Mouse (Mus musculus) heart, adult 2 months (tissue): ENCODE data around the gene Chchd3.

ENCODE experiments used
- CTCF ChIP-seq: fragments of 200-600 bp; IDR thresholded peaks from 2 replicates; pipeline ENCODE4 v1.8.1; 2022; ENCODE audit warnings: antibody characterized with exemption, mild to moderate bottlenecking, moderate library complexity
- EP300 ChIP-seq: fragments of 200-500 bp; IDR thresholded peaks from 2 replicates; pipeline ENCODE4 v1.6.1; 2011; ENCODE audit warnings: low read depth, low read length, control low read depth; ENCODE audit not compliant: insufficient read depth
- POLR2A ChIP-seq: fragments of 200-500 bp; IDR thresholded peaks from 2 replicates; pipeline ENCODE4 v1.6.1; 2011; ENCODE audit warnings: mild to moderate bottlenecking, low read depth, low read length, control low read depth; ENCODE audit not compliant: insufficient read depth

GRCm38 (mm10) chr6:32983876-32984275, 76.2 kb downstream of the Chchd3 start:
- TF ChIP-seq CTCF = no peak
- no peak for TF ChIP-seq POLR2A
- no peak for TF ChIP-seq EP300
